Mouse (Mus musculus): ENCODE measurements at regions not wholly inside any gene's neighbourhood (a gene's known extent, or its start where the extent isn't known, plus 50 kb on each side); places are given as distances from the start of the nearest gene placed in this dataset.
A peak's percentile ranks its signal among the peaks of the same experiment; 100 is the strongest.

GRCm38 (mm10) chr1:149463930-149464329 lies 497.2 kb downstream of the Pla2g4a start:
- ATAC-seq (ENCODE audit: low FRiP score, low read depth), result no peak
- H3K4me2 ChIP-seq, result no peak overlapping the region
- H3K36me3 ChIP-seq, result no peaks in the 10 kb centered on the region
- no peak overlapping the region for H3K9ac ChIP-seq
- H3K4me1 ChIP-seq (replicated peaks), result no peaks in the 10 kb centered on the region
- no peaks in the 10 kb centered on the region for H3K27me3 ChIP-seq
- H3K27ac ChIP-seq (replicated peaks), result no peak overlapping the region
- H3K4me3 ChIP-seq, result no peak overlapping the region
- no peaks in the 10 kb centered on the region for H3K9me3 ChIP-seq

- peak; percentile 72 for ATAC-seq (ENCODE audit: low FRiP score, low read depth)
- Histone ChIP-seq H3K4me2 (no peak overlapping the region), H3K27me3 (no peaks in the 10 kb centered on the region), H3K9me3 (no peaks in the 10 kb centered on the region), H3K9ac (no peak overlapping the region), H3K27ac (replicated peaks) (peak overlapping the region; percentile 53), H3K36me3 (no peaks in the 10 kb centered on the region), H3K4me3 (no peak overlapping the region), H3K4me1 (replicated peaks) (no peaks in the 10 kb centered on the region)
- 73% methylated on average over 2 of the region's 2 CpGs for WGBS
Observed at GRCm38 (mm10) chr1:149449801-149450493, 511.1 kb downstream of the Pla2g4a start.

- Histone ChIP-seq H3K4me1 (replicated peaks) (no peaks in the 10 kb centered on the region), H3K27ac (replicated peaks) (no peak overlapping the region), H3K4me2 (no peak overlapping the region), H3K9ac (no peak overlapping the region), H3K36me3 (no peaks in the 10 kb centered on the region), H3K9me3 (no peaks in the 10 kb centered on the region), H3K27me3 (no peaks in the 10 kb centered on the region), H3K4me3 (no peak overlapping the region)
- 66% methylated on average over 5 of the region's 5 CpGs for WGBS
- ATAC-seq (ENCODE audit: low FRiP score, low read depth), result no peak
Observed at GRCm38 (mm10) chr1:149448516-149448915, 512.6 kb downstream of the Pla2g4a start.

- H3K4me3 ChIP-seq, result no peak overlapping the region
- H3K9ac ChIP-seq, result no peak overlapping the region
- no peaks in the 10 kb centered on the region for H3K36me3 ChIP-seq
- no peaks in the 10 kb centered on the region for H3K4me1 ChIP-seq (replicated peaks)
- no peak overlapping the region for H3K4me2 ChIP-seq
- no peaks in the 10 kb centered on the region for H3K9me3 ChIP-seq
- H3K27ac ChIP-seq (replicated peaks), result no peak overlapping the region
- no peak for ATAC-seq (ENCODE audit: low FRiP score, low read depth)
- no peaks in the 10 kb centered on the region for H3K27me3 ChIP-seq
- WGBS, result 92% methylated on average over 1 of the region's 1 CpGs
Observed at GRCm38 (mm10) chr1:149411009-149411408, 550.1 kb downstream of the Pla2g4a start.

- ATAC-seq (ENCODE audit: low FRiP score, low read depth), result 0 out of 2 replicates have a peak, but pooled peaks have one; percentile 42
- Histone ChIP-seq H3K27ac (replicated peaks) (no peak overlapping the region), H3K36me3 (no peaks in the 10 kb centered on the region), H3K4me1 (replicated peaks) (no peaks in the 10 kb centered on the region), H3K4me2 (no peak overlapping the region), H3K9ac (no peak overlapping the region), H3K4me3 (no peak overlapping the region), H3K9me3 (no peaks in the 10 kb centered on the region), H3K27me3 (no peaks in the 10 kb centered on the region)
- 33% methylated on average over 1 of the region's 1 CpGs for WGBS
Observed at GRCm38 (mm10) chr1:149405367-149405766, 555.7 kb downstream of the Pla2g4a start.

GRCm38 (mm10) chr1:149388706-149389105 lies 572.4 kb downstream of the Pla2g4a start:
- Histone ChIP-seq H3K9me3 (no peaks in the 10 kb centered on the region), H3K27ac (replicated peaks) (no peak overlapping the region), H3K4me2 (no peak overlapping the region), H3K36me3 (no peaks in the 10 kb centered on the region), H3K9ac (no peak overlapping the region), H3K4me1 (replicated peaks) (no peaks in the 10 kb centered on the region), H3K27me3 (no peaks in the 10 kb centered on the region), H3K4me3 (no peak overlapping the region)
- no peak; the same call in 1 of the 2 replicates for ATAC-seq (ENCODE audit: low FRiP score, low read depth)
- 70% methylated on average over 3 of the region's 3 CpGs for WGBS

GRCm38 (mm10) chr1:149351338-149351907 lies 609.7 kb downstream of the Pla2g4a start:
- Histone ChIP-seq H3K27me3 (no peaks in the 10 kb centered on the region), H3K36me3 (no peaks in the 10 kb centered on the region)
- no peak for ATAC-seq (ENCODE audit: low FRiP score, low read depth)

GRCm38 (mm10) chr1:149347359-149347758 lies 613.7 kb downstream of the Pla2g4a start:
- Histone ChIP-seq H3K27ac (replicated peaks) (no peak overlapping the region), H3K4me2 (no peak overlapping the region), H3K9ac (no peak overlapping the region), H3K27me3 (no peaks in the 10 kb centered on the region), H3K36me3 (no peaks in the 10 kb centered on the region), H3K4me1 (replicated peaks) (no peaks in the 10 kb centered on the region), H3K9me3 (no peaks in the 10 kb centered on the region), H3K4me3 (no peak overlapping the region)
- ATAC-seq (ENCODE audit: low FRiP score, low read depth), result no peak
- WGBS, result 89% methylated on average over 1 of the region's 1 CpGs

More at GRCm38 (mm10) chr1:149351338-149351907, 609.7 kb downstream of the Pla2g4a start:
- Histone ChIP-seq H3K4me3 (no peak overlapping the region), H3K9ac (no peak overlapping the region), H3K4me2 (no peak overlapping the region), H3K27ac (replicated peaks) (no peak overlapping the region), H3K9me3 (no peaks in the 10 kb centered on the region), H3K4me1 (replicated peaks) (no peaks in the 10 kb centered on the region)

GRCm38 (mm10) chr1:149338158-149338557 lies 622.9 kb downstream of the Pla2g4a start:
- Histone ChIP-seq H3K4me1 (replicated peaks) (no peaks in the 10 kb centered on the region), H3K4me3 (no peak overlapping the region), H3K9me3 (no peaks in the 10 kb centered on the region), H3K36me3 (no peaks in the 10 kb centered on the region), H3K27me3 (no peaks in the 10 kb centered on the region), H3K4me2 (no peak overlapping the region), H3K9ac (no peak overlapping the region), H3K27ac (replicated peaks) (no peak overlapping the region)
- ATAC-seq (ENCODE audit: low FRiP score, low read depth), result no peak
- WGBS, result 84% methylated on average over 5 of the region's 5 CpGs

- Histone ChIP-seq H3K9me3 (no peaks in the 10 kb centered on the region), H3K36me3 (no peaks in the 10 kb centered on the region), H3K4me1 (replicated peaks) (no peaks in the 10 kb centered on the region; the same call in 1 of the 2 replicates), H3K4me3 (no peak overlapping the region), H3K9ac (no peak overlapping the region), H3K27me3 (no peaks in the 10 kb centered on the region), H3K27ac (replicated peaks) (no peak overlapping the region), H3K4me2 (no peak overlapping the region)
- ATAC-seq (ENCODE audit: low FRiP score, low read depth), result no peak
- 20% methylated on average over 3 of the region's 3 CpGs for WGBS
Observed at GRCm38 (mm10) chr1:149332239-149332638, 628.9 kb downstream of the Pla2g4a start.

- Histone ChIP-seq H3K9ac (no peak overlapping the region), H3K4me3 (no peak overlapping the region), H3K27ac (replicated peaks) (no peak overlapping the region), H3K4me2 (no peak overlapping the region), H3K9me3 (no peaks in the 10 kb centered on the region), H3K27me3 (no peaks in the 10 kb centered on the region), H3K36me3 (no peaks in the 10 kb centered on the region), H3K4me1 (replicated peaks) (no peaks in the 10 kb centered on the region)
- ATAC-seq (ENCODE audit: low FRiP score, low read depth), result no peak
- 76% methylated on average over 3 of the region's 3 CpGs for WGBS
Observed at GRCm38 (mm10) chr1:149327171-149327570, 633.9 kb downstream of the Pla2g4a start.

- no peak overlapping the region for H3K4me3 ChIP-seq
- ATAC-seq (ENCODE audit: low FRiP score, low read depth), result no peak
- no peaks in the 10 kb centered on the region for H3K9me3 ChIP-seq
- no peaks in the 10 kb centered on the region for H3K27me3 ChIP-seq
- H3K9ac ChIP-seq, result no peak overlapping the region
- H3K27ac ChIP-seq (replicated peaks), result no peak overlapping the region
- no peaks in the 10 kb centered on the region for H3K4me1 ChIP-seq (replicated peaks)
- no peak overlapping the region for H3K4me2 ChIP-seq
- no peaks in the 10 kb centered on the region for H3K36me3 ChIP-seq
- WGBS, result 77% methylated on average over 1 of the region's 1 CpGs
Observed at GRCm38 (mm10) chr1:149323095-149323494, 638.0 kb downstream of the Pla2g4a start.

GRCm38 (mm10) chr1:149289725-149290124 lies 671.4 kb downstream of the Pla2g4a start:
- Histone ChIP-seq H3K27ac (replicated peaks) (no peak overlapping the region), H3K9ac (no peak overlapping the region), H3K36me3 (no peaks in the 10 kb centered on the region), H3K4me1 (replicated peaks) (no peaks in the 10 kb centered on the region), H3K27me3 (no peaks in the 10 kb centered on the region), H3K4me2 (no peak overlapping the region), H3K4me3 (no peak overlapping the region), H3K9me3 (no peaks in the 10 kb centered on the region)
- ATAC-seq (ENCODE audit: low FRiP score, low read depth), result no peak
- WGBS, result 95% methylated on average over 1 of the region's 1 CpGs

Data from hindbrain, embryonic 15.5 days (tissue).